8 mouse cellular contexts compared by ENCODE assay signal in genomic region chr17:25569833-25570647, GRCm38 (mm10). TPM values are rescaled to one million over a fixed set of nuclear protein-coding genes. Genes with fewer than 3 reads are reported as not detected.
DNase-seq lines count a peak whose midpoint lies in the region; ATAC-seq and TF ChIP-seq lines count a peak whose summit lies in the region.

No protein-coding gene starts in this region.

- peak overlapping the region; percentile 44 for H3K4me3 ChIP-seq in lung, embryonic 14.5 days (ENCODE audit: low read depth, low read length)
- H3K4me3 ChIP-seq in forebrain, embryonic 16.5 days (replicated peaks; ENCODE audit: low read length): peak overlapping the region; percentile 60
- peak overlapping the region; percentile 38 for H3K4me3 ChIP-seq in liver, postnatal 0 days (ENCODE audit: low read depth, low read length)

- H3K27ac ChIP-seq in lung, embryonic 14.5 days (ENCODE audit: low read depth): no peak overlapping the region
- no peak overlapping the region; the same call in 1 of the 2 replicates for H3K27ac ChIP-seq in forebrain, embryonic 16.5 days (ENCODE audit: low read length)
- no peak overlapping the region for H3K27ac ChIP-seq in liver, postnatal 0 days (ENCODE audit: low read depth)

- no peak for TF ChIP-seq CTCF in lung, embryonic 14.5 days (IDR thresholded peaks at IDR 0.05; ENCODE audit: low read depth)
- no peak for TF ChIP-seq CTCF in liver, postnatal 0 days (IDR thresholded peaks at IDR 0.05; ENCODE audit: low read depth)

- peak overlapping the region; percentile 92 for H3K4me2 ChIP-seq in lung, embryonic 14.5 days
- peak overlapping the region; percentile 97 for H3K4me2 ChIP-seq in forebrain, embryonic 16.5 days (ENCODE audit: low read length)
- H3K4me2 ChIP-seq in liver, postnatal 0 days (ENCODE audit: low read depth, low read length): peak overlapping the region; percentile 68

- no peak for TF ChIP-seq EP300 in liver, postnatal 0 days (IDR thresholded peaks at IDR 0.05; ENCODE audit: low read depth)

- H3K9me3 ChIP-seq in lung, embryonic 14.5 days (ENCODE audit: low read depth, low read length): no peaks in the 10 kb centered on the region
- no peaks in the 10 kb centered on the region for H3K9me3 ChIP-seq in forebrain, embryonic 16.5 days (ENCODE audit: control insufficient read depth, low read length)
- H3K9me3 ChIP-seq in liver, postnatal 0 days (ENCODE audit: low read length): no peaks in the 10 kb centered on the region

- H3K9ac ChIP-seq in lung, embryonic 14.5 days: peak overlapping the region; percentile 41
- peak overlapping the region; percentile 58 for H3K9ac ChIP-seq in forebrain, embryonic 16.5 days (replicated peaks; ENCODE audit: low read depth, low read length)
- H3K9ac ChIP-seq in liver, postnatal 0 days (replicated peaks): no peak overlapping the region

- H3K36me3 ChIP-seq in lung, embryonic 14.5 days (ENCODE audit: insufficient read depth): no peaks in the 10 kb centered on the region
- no peaks in the 10 kb centered on the region for H3K36me3 ChIP-seq in forebrain, embryonic 16.5 days (ENCODE audit: control insufficient read depth, insufficient read depth)
- no peaks in the 10 kb centered on the region for H3K36me3 ChIP-seq in liver, postnatal 0 days (replicated peaks; ENCODE audit: insufficient read depth, low read length)

- no peak; the same call in none of the 2 replicates for ATAC-seq in lung, embryonic 14.5 days (ENCODE audit: insufficient read depth)
- peak; percentile 14; the same call in 1 of the 2 replicates for ATAC-seq in forebrain, embryonic 16.5 days
- peak; percentile 1; the same call in 1 of the 2 replicates for ATAC-seq in liver, postnatal 0 days

- H3K27me3 ChIP-seq in lung, embryonic 14.5 days (ENCODE audit: insufficient read depth, low read length): peaks cover 27% of the 10 kb centered on the region
- peaks cover 9% of the 10 kb centered on the region for H3K27me3 ChIP-seq in forebrain, embryonic 16.5 days (replicated peaks; ENCODE audit: control insufficient read depth, insufficient read depth, low read length)
- peaks cover 55% of the 10 kb centered on the region for H3K27me3 ChIP-seq in liver, postnatal 0 days (ENCODE audit: insufficient read depth, low read length)

- H3K4me1 ChIP-seq in lung, embryonic 14.5 days (ENCODE audit: insufficient read depth): peaks cover 4% of the 10 kb centered on the region; the same call in 1 of the 2 replicates
- H3K4me1 ChIP-seq in forebrain, embryonic 16.5 days (replicated peaks; ENCODE audit: control insufficient read depth, insufficient read depth, low read length): peaks cover 52% of the 10 kb centered on the region
- peaks cover 5% of the 10 kb centered on the region; the same call in 1 of the 2 replicates for H3K4me1 ChIP-seq in liver, postnatal 0 days (ENCODE audit: insufficient read depth)

- WGBS in lung, embryonic 14.5 days: 4% methylated on average over 54 of the region's 54 CpGs
- WGBS in forebrain, embryonic 16.5 days: 1% methylated on average over 54 of the region's 54 CpGs
- 6% methylated on average over 52 of the region's 54 CpGs for WGBS in liver, postnatal 0 days (ENCODE audit: insufficient replicate concordance)

- DNase-seq in adrenal gland, adult (ENCODE audit: inconsistent age in 2 of 2, low spot score in 1 of 2): peak; percentile 21 to 64
- no peak for DNase-seq in adrenal gland, postnatal 4 days (ENCODE audit: low spot score in 2 of 2)
- DNase-seq in lung, embryonic 14.5 days: no peak
- DNase-seq in lung, postnatal 25 days (ENCODE audit: low spot score): no peak
- no peak for DNase-seq in liver, postnatal 0 days
- no peak for DNase-seq in urinary bladder, postnatal 14 days (ENCODE audit: low spot score)
- DNase-seq in urinary bladder, postnatal 25 days (ENCODE audit: low spot score): no peak

RNA-seq across cellular contexts. Expression of gene Sox8, which starts 0.4 kb away (rescaled TPM):
- 1 to 10 TPM; 2.4 TPM for total RNA-seq in adrenal gland, postnatal 4 days (2021)
- 0.42 and 0.79 TPM in 2 replicates for polyA plus RNA-seq in lung, embryonic 14.5 days (2014; fragmentation: Nextera tagmentation; extraction: Ambion mirVana)
- polyA plus RNA-seq in forebrain, embryonic 16.5 days (2015; fragmentation: Nextera tagmentation; extraction: Ambion mirVana): 26.1 and 26.8 TPM in 2 replicates
- 0.08 TPM in 1 of 2 replicates, not detected in the other for polyA plus RNA-seq in liver, postnatal 0 days (2015; fragmentation: Nextera tagmentation; extraction: Ambion mirVana)

RNA-seq across cellular contexts. Expression of gene Lmf1, which starts 8.8 kb away (rescaled TPM):
- total RNA-seq in adrenal gland, postnatal 4 days (2021): 10 to 100 TPM; 32.4 to 34.3 TPM
- 25.7 and 26.1 TPM in 2 replicates for polyA plus RNA-seq in lung, embryonic 14.5 days (2014; fragmentation: Nextera tagmentation; extraction: Ambion mirVana)
- 18.3 and 19.4 TPM in 2 replicates for polyA plus RNA-seq in forebrain, embryonic 16.5 days (2015; fragmentation: Nextera tagmentation; extraction: Ambion mirVana)
- 11.9 and 12.5 TPM in 2 replicates for polyA plus RNA-seq in liver, postnatal 0 days (2015; fragmentation: Nextera tagmentation; extraction: Ambion mirVana)

Comparison
In these comparisons a context has a peak if more than half of its experiments do, and no peak if none do; other contexts are left out.
1. DNase-seq: peak in adrenal gland, adult (2 of 2); none in adrenal gland, postnatal 4 days (0 of 2), lung, embryonic 14.5 days (single experiment), lung, postnatal 25 days (single experiment), liver, postnatal 0 days (single experiment), urinary bladder, postnatal 14 days (single experiment) and urinary bladder, postnatal 25 days (single experiment).
2. RNA of gene Sox8, which starts 0.4 kb away (polyA plus RNA-seq): 26.1 to 26.8 TPM in forebrain, embryonic 16.5 days; 0.42 to 0.79 TPM in lung, embryonic 14.5 days and 0.08 TPM in liver, postnatal 0 days; every median in the first group is over 10 times any median in the second.
3. Peak in every context shown above with its lines, with median percentiles within 50 percentile points of each other: H3K4me2 ChIP-seq and H3K4me3 ChIP-seq.